Mouse (Mus musculus): Measurements from ENCODE around the gene Rhbg. TPM values are rescaled to one million over a fixed set of nuclear protein-coding genes. Genes with fewer than 3 reads are reported as not detected.
"Not testable (repeated sequence)": the region's sequence is repeated elsewhere in the genome, so short reads cannot be mapped to it uniquely, and the experiment has no call there.

Gene Rhbg
- polyA plus RNA-seq (2014; fragmentation: Nextera tagmentation; extraction: Ambion mirVana) = 0.48 and 0.76 TPM in 2 replicates

DNA sequence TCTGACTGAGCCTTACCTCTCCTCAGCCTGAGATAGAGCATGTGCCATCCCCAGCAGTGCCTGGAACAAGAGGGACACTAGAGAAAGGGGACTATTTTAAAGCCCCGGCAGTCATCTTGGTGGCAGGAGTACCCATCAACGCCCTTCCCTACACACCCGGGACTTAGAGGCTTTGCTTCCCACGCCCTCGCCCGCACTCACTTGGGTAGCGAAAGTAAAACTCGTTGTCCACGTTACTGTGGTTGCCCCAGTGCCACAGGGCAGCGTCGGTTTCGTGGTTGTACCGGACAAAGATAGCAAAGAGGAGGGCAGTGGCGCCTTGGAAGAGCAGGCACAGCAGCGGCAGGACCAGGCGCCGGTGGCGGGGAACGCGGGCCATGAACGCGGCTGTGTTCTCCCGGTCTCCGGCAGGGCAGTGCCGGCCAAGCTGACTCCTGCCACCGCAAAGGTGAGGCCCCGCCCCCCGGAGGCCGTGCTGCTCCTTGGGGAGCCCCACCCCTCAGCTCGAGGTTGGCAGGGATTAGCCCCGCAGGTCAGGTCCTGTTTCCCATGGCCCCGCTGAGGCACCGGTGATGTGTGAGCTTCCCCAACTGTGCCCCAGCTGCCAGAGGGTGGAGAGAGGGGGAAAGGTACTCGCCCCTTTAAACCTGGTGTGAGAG is at the start of gene Rhbg:
Gene Rhbg, minus strand, starts transcription at position 442 of the 659 bp plus-strand sequence.
- no peak within 1 kb of the TSS for H3K27ac ChIP-seq
- 3% methylated on average over 34 of the region's 34 CpGs for WGBS
- H3K4me1 ChIP-seq (replicated peaks; ENCODE audit: control insufficient read depth, insufficient read depth, low read length) = 0 out of 2 replicates have a peak, but pooled peaks cover 4% of the 10 kb centered on the region
- DNase-seq (ENCODE audit: low spot score) (no peak), ATAC-seq (ENCODE audit: low FRiP score) (no peak)
- H3K4me2 ChIP-seq (replicated peaks) = peak within 1 kb of the TSS; percentile 63
- H3K27me3 ChIP-seq (ENCODE audit: control insufficient read depth, insufficient read depth, low read length) = peaks cover 30% of the 10 kb centered on the region
- H3K9me3 ChIP-seq (ENCODE audit: control insufficient read depth, low read length) = no peaks in the 10 kb centered on the region
- peak within 1 kb of the TSS; percentile 44 for H3K9ac ChIP-seq
- H3K36me3 ChIP-seq (replicated peaks; ENCODE audit: control insufficient read depth, insufficient read depth) = no peaks in the 10 kb centered on the region
- H3K4me3 ChIP-seq (replicated peaks; ENCODE audit: low read length) = peak within 1 kb of the TSS; percentile 31

- Histone ChIP-seq H3K9ac (no peak overlapping the region), H3K4me3 (replicated peaks; ENCODE audit: low read length) (no peak overlapping the region), H3K36me3 (replicated peaks; ENCODE audit: control insufficient read depth, insufficient read depth) (peaks cover 52% of the 10 kb centered on the region), H3K9me3 (ENCODE audit: control insufficient read depth, low read length) (no peaks in the 10 kb centered on the region), H3K27me3 (ENCODE audit: control insufficient read depth, insufficient read depth, low read length) (no peaks in the 10 kb centered on the region), H3K4me2 (replicated peaks) (0 out of 2 replicates have a peak overlapping the region, but pooled peaks have one; percentile 86), H3K4me1 (replicated peaks; ENCODE audit: control insufficient read depth, insufficient read depth, low read length) (peaks cover 17% of the 10 kb centered on the region), H3K27ac (no peak overlapping the region)
- DNase-seq (ENCODE audit: low spot score) (no peak), ATAC-seq (ENCODE audit: low FRiP score) (no peak)
- WGBS = 93% methylated on average over 1 of the region's 1 CpGs
Measured at GRCm38 (mm10) chr3:88299172-88299571, 44.7 kb upstream of the Rhbg start.

DNA sequence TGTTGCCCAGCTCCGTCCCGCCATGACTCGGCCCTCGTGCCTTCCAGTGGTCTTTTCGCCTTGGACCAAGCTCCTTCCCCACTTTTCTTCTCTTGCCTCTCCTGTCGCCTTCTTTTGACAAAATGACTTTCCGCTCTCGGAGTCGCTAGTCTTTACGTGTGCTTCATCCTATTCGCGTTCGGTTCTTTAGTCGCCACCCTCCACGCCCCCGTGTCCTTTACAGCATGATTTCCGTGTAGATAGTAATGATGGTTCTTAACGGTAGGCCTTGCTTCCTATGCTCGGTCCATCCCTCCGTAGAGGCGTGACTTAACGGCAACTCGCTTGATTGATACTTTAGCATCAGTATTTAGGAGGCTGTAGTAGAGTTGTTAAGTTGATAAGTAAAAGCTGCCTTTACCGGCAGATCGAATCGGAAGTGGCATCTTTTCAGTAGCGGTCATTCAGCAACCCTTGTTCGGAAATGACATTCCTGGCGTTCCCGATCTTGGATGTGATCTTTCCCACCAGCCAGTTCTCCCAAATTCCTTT is 42.9 kb upstream of the Rhbg start:
- WGBS = under 1% methylated on average over 30 of the region's 30 CpGs
- Histone ChIP-seq H3K27ac (peak overlapping the region; percentile 90), H3K4me1 (replicated peaks; ENCODE audit: control insufficient read depth, insufficient read depth, low read length) (peaks cover 17% of the 10 kb centered on the region), H3K4me2 (replicated peaks) (peak overlapping the region; percentile 86), H3K9me3 (ENCODE audit: control insufficient read depth, low read length) (no peaks in the 10 kb centered on the region), H3K9ac (peak overlapping the region; percentile 77), H3K27me3 (ENCODE audit: control insufficient read depth, insufficient read depth, low read length) (no peaks in the 10 kb centered on the region), H3K36me3 (replicated peaks; ENCODE audit: control insufficient read depth, insufficient read depth) (peaks cover 35% of the 10 kb centered on the region), H3K4me3 (replicated peaks; ENCODE audit: low read length) (peak overlapping the region; percentile 75)
- ATAC-seq (ENCODE audit: low FRiP score) = no peak
- DNase-seq (ENCODE audit: low spot score) = no peak

GRCm38 (mm10) chr3:88296561-88297318 is 42.2 kb upstream of the Rhbg start, which contains the start of the genes Tsacc and Cct3:
Gene Tsacc (minus strand): TSS chr3:88296999.
Gene Cct3 (plus strand): TSS chr3:88297116.
- ATAC-seq (ENCODE audit: low FRiP score) (peak; percentile 99), DNase-seq (ENCODE audit: low spot score) (peak; percentile 98)
- Histone ChIP-seq H3K27me3 (ENCODE audit: control insufficient read depth, insufficient read depth, low read length) (no peaks in the 10 kb centered on the region), H3K9me3 (ENCODE audit: control insufficient read depth, low read length) (no peaks in the 10 kb centered on the region), H3K9ac (peak within 1 kb of the TSS; percentile 77), H3K4me2 (replicated peaks) (peak within 1 kb of the TSS; percentile 86), H3K4me1 (replicated peaks; ENCODE audit: control insufficient read depth, insufficient read depth, low read length) (peaks cover 17% of the 10 kb centered on the region), H3K36me3 (replicated peaks; ENCODE audit: control insufficient read depth, insufficient read depth) (peaks cover 28% of the 10 kb centered on the region), H3K27ac (peak within 1 kb of the TSS; percentile 90), H3K4me3 (replicated peaks; ENCODE audit: low read length) (peak within 1 kb of the TSS; percentile 75)
- under 1% methylated on average over 44 of the region's 44 CpGs for WGBS

DNA sequence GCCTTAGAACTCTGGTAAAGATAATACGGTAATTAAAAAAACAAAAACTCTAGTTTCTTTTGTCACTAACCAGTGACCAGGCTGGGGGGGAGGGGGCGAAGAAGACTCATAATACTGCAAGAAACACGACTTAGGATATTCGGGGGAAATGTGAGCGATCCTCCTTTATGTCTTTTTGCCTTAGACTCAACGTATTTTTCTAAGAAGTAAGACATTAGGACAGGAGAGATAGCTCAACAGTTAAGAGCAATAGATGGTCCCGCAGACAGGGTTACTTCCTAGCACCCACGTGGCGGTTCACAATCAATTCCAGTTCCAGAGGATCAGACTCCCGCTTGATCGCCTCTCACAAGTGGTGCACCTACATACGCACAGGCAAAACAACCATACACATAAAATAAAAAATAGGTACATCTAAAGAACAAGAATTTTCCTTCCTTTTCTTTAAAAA is 41.6 kb upstream of the Rhbg start:
- ATAC-seq (ENCODE audit: low FRiP score) (no peak), DNase-seq (ENCODE audit: low spot score) (no peak)
- Histone ChIP-seq H3K4me3 (replicated peaks; ENCODE audit: low read length) (peak overlapping the region; percentile 75), H3K9me3 (ENCODE audit: control insufficient read depth, low read length) (no peaks in the 10 kb centered on the region), H3K4me2 (replicated peaks) (peak overlapping the region; percentile 70), H3K27ac (peak overlapping the region; percentile 80), H3K27me3 (ENCODE audit: control insufficient read depth, insufficient read depth, low read length) (no peaks in the 10 kb centered on the region), H3K4me1 (replicated peaks; ENCODE audit: control insufficient read depth, insufficient read depth, low read length) (peaks cover 17% of the 10 kb centered on the region), H3K36me3 (replicated peaks; ENCODE audit: control insufficient read depth, insufficient read depth) (peaks cover 22% of the 10 kb centered on the region), H3K9ac (peak overlapping the region; percentile 62)
- WGBS = 2% methylated on average over 12 of the region's 12 CpGs

DNA sequence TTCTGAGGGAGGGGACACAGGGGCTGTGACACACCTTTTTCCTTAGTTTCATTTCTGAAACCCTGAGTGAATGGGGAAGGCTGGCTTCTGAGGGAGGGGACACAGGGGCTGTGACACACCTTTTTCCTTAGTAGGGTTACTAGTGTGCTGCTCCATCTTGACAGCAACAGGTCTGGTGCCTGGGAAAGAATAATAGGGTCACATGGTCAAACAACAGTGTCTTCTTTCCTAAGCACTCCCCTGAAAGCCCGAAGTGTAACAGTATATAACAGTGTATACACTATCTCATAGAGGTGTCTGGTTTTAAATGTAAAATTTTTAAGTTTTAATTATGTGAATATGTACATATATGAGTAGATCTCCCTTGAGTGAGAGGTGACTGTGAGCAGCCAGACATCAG is 40.8 kb upstream of the Rhbg start:
- DNase-seq (ENCODE audit: low spot score); H3K27ac ChIP-seq; ATAC-seq (ENCODE audit: low FRiP score); H3K27me3 ChIP-seq (ENCODE audit: control insufficient read depth, insufficient read depth, low read length); H3K9me3 ChIP-seq (ENCODE audit: control insufficient read depth, low read length); H3K9ac ChIP-seq: not testable (repeated sequence)
- 78% methylated on average over 1 of the region's 1 CpGs for WGBS
- H3K36me3 ChIP-seq (replicated peaks; ENCODE audit: control insufficient read depth, insufficient read depth) = peaks cover 14% of the 10 kb centered on the region
- peak overlapping the region; percentile 70 for H3K4me2 ChIP-seq (replicated peaks)
- H3K4me1 ChIP-seq (replicated peaks; ENCODE audit: control insufficient read depth, insufficient read depth, low read length) = peaks cover 17% of the 10 kb centered on the region
- H3K4me3 ChIP-seq (replicated peaks; ENCODE audit: low read length) = peak overlapping the region; percentile 75; the same call in 1 of the 2 replicates

GRCm38 (mm10) chr3:88291970-88292369 is 37.5 kb upstream of the Rhbg start:
- no peaks in the 10 kb centered on the region for H3K27me3 ChIP-seq (ENCODE audit: control insufficient read depth, insufficient read depth, low read length)
- no peak overlapping the region for H3K4me2 ChIP-seq (replicated peaks)
- no peak for ATAC-seq (ENCODE audit: low FRiP score)
- no peaks in the 10 kb centered on the region for H3K36me3 ChIP-seq (replicated peaks; ENCODE audit: control insufficient read depth, insufficient read depth)
- no peak overlapping the region for H3K9ac ChIP-seq
- no peak overlapping the region for H3K27ac ChIP-seq
- no peaks in the 10 kb centered on the region for H3K9me3 ChIP-seq (ENCODE audit: control insufficient read depth, low read length)
- no peak for DNase-seq (ENCODE audit: low spot score)
- H3K4me3 ChIP-seq (replicated peaks; ENCODE audit: low read length) = no peak overlapping the region
- WGBS = 52% methylated on average over 4 of the region's 4 CpGs
- peaks cover 6% of the 10 kb centered on the region; the same call in 1 of the 2 replicates for H3K4me1 ChIP-seq (replicated peaks; ENCODE audit: control insufficient read depth, insufficient read depth, low read length)

DNA sequence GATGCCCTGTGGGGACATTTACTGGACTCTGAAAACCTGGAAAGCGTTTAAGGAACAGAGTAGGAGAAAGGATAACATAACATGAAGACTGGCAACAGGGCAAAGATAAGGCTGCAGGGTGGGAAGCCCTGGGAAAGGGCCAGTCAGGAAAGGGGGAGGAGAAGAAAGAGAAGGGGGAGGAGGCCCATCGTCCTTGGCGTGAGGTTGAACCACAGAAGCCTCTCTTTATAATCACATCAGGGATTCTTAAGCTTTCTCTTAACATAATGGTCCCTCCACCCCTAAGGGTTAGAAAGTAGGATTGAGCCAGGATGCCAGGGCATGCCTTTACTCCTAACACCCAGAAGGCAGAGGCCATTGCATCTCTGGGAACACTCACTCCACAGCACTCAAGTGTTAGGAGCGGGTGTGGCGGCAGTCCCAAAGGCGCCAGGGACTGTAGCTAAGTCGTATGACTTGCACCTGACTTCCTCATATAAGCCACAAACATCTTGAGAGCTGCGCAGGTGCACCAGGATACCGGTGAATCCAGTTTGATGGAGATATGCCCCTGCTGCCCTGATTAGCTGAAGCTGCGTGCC is 33.7 kb upstream of the Rhbg start:
- not testable (repeated sequence) for H3K4me1 ChIP-seq (replicated peaks; ENCODE audit: control insufficient read depth, insufficient read depth, low read length); H3K9ac ChIP-seq; ATAC-seq (ENCODE audit: low FRiP score); DNase-seq (ENCODE audit: low spot score); H3K9me3 ChIP-seq (ENCODE audit: control insufficient read depth, low read length); H3K27me3 ChIP-seq (ENCODE audit: control insufficient read depth, insufficient read depth, low read length); H3K27ac ChIP-seq; H3K4me2 ChIP-seq (replicated peaks); H3K36me3 ChIP-seq (replicated peaks; ENCODE audit: control insufficient read depth, insufficient read depth); H3K4me3 ChIP-seq (replicated peaks; ENCODE audit: low read length)
- WGBS = 75% methylated on average over 8 of the region's 10 CpGs

DNA sequence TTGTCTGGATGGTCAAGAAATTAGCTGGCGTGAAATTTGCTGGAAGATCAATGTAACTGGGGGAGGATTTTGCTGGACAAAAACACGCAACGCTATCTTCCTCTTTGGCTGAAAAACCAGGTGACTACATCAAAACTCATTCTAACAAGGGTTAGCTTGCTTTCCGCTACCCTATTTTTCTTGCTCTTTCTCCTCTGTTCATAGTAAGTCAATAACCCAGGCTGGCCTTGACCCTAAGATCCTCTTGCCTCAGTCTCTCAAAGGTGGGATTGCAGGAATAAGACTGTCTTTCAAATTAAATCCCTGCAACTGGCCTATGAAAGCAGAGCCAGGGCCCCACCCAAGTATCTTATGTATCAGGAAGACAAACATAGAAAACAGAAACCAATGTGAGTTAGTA is 32.6 kb upstream of the Rhbg start, which contains the start of gene Gm38392:
Gene Gm38392, minus strand, starts transcription at position 101 of the 400 bp plus-strand sequence.
- H3K4me3 ChIP-seq (replicated peaks; ENCODE audit: low read length) = no peak within 1 kb of the TSS
- WGBS = 97% methylated on average over 4 of the region's 4 CpGs

More for the DNA sequence above, 32.6 kb upstream of the Rhbg start, which contains the start of gene Gm38392:
- Histone ChIP-seq H3K27me3 (ENCODE audit: control insufficient read depth, insufficient read depth, low read length) (no peaks in the 10 kb centered on the region), H3K9ac (no peak within 1 kb of the TSS), H3K27ac (no peak within 1 kb of the TSS), H3K9me3 (ENCODE audit: control insufficient read depth, low read length) (no peaks in the 10 kb centered on the region), H3K4me2 (replicated peaks) (no peak within 1 kb of the TSS), H3K36me3 (replicated peaks; ENCODE audit: control insufficient read depth, insufficient read depth) (no peaks in the 10 kb centered on the region), H3K4me1 (replicated peaks; ENCODE audit: control insufficient read depth, insufficient read depth, low read length) (no peaks in the 10 kb centered on the region)
- no peak for DNase-seq (ENCODE audit: low spot score)
- no peak for ATAC-seq (ENCODE audit: low FRiP score)
